Comparison of ENCODE assay signal across 8 mouse cellular contexts in genomic region chr11:105181689-105182460, GRCm38 (mm10). TPM values are rescaled to one million over a fixed set of nuclear protein-coding genes. Genes with fewer than 3 reads are reported as not detected.
DNase-seq lines count a peak whose midpoint lies in the region; ATAC-seq and TF ChIP-seq lines count a peak whose summit lies in the region.

No protein-coding gene starts in this region.

- 3% methylated on average over 87 of the region's 89 CpGs for WGBS in forebrain, embryonic 15.5 days

- peaks cover 0 to 46% of the 10 kb centered on the region in 2 experiments; a peak in 3 of 4 replicates for H3K4me1 ChIP-seq in CH12.LX (ENCODE audit: control insufficient read depth in 1 of 2, insufficient read depth in 2 of 2)
- H3K4me1 ChIP-seq in forebrain, embryonic 15.5 days, result peaks cover 36% of the 10 kb centered on the region

- in situ Hi-C loops in CH12.LX (cut with MboI; ENCODE audit: low pct_ligation_motif_present, low pct_unique_long_range_greater_than_20kb, low sequenced_read_pairs), result no loop called here

- H3K9me3 ChIP-seq in CH12.LX (replicated peaks; ENCODE audit: low read length), result no peaks in the 10 kb centered on the region
- H3K9me3 ChIP-seq in forebrain, embryonic 15.5 days, result no peaks in the 10 kb centered on the region

- H3K4me2 ChIP-seq in CH12.LX (ENCODE audit: insufficient read depth, low read depth, poor library complexity, severe bottlenecking), result peak overlapping the region; percentile 93
- peak overlapping the region; percentile 76 for H3K4me2 ChIP-seq in forebrain, embryonic 15.5 days (replicated peaks)

- peak overlapping the region; percentile 57 for H3K27ac ChIP-seq in CH12.LX (ENCODE audit: insufficient read depth, low read depth)
- peak overlapping the region; percentile 93 for H3K27ac ChIP-seq in forebrain, embryonic 15.5 days (replicated peaks)

- TF ChIP-seq RAD21 in CH12.LX (IDR thresholded peaks at IDR 0.05; ENCODE audit: low read depth, low read length), result no peak

- peak overlapping the region; percentile 94 to 99 (median 97) for H3K4me3 ChIP-seq in CH12.LX (replicated peaks in 1 of 3; ENCODE audit: low read depth in 2 of 3, low read length in 2 of 3, poor library complexity in 1 of 3)
- H3K4me3 ChIP-seq in forebrain, embryonic 15.5 days, result peak overlapping the region; percentile 91

- H3K9ac ChIP-seq in CH12.LX (ENCODE audit: insufficient read depth, low read depth), result peak overlapping the region; percentile 100
- peak overlapping the region; percentile 95 for H3K9ac ChIP-seq in forebrain, embryonic 15.5 days (replicated peaks)

- intact Hi-C loops in heart, postnatal 36 days (cut with DNase I), result loop anchor here (2.0 kb wide), 1 partner anchor 55 kb away; the partner anchor contains the start of gene Mettl2

- no peaks in the 10 kb centered on the region for H3K27me3 ChIP-seq in CH12.LX (replicated peaks)
- H3K27me3 ChIP-seq in forebrain, embryonic 15.5 days, result no peaks in the 10 kb centered on the region

- peaks cover 56% of the 10 kb centered on the region for H3K79me2 ChIP-seq in CH12.LX (replicated peaks; ENCODE audit: control insufficient read depth, extremely low read depth, insufficient read depth, poor library complexity, severe bottlenecking)

- ATAC-seq in cerebellum, adult (ENCODE audit: insufficient number of reproducible peaks, low FRiP score, low TSS enrichment), result peak; percentile 37; the same call in 1 of the 2 replicates
- peak; percentile 76 for ATAC-seq in forebrain, embryonic 15.5 days (replicated peaks)

- no peak for TF ChIP-seq POLR2A in CH12.LX (IDR thresholded peaks at IDR 0.05; ENCODE audit: low read depth, low read length)

- DNase-seq in CH12.LX (ENCODE audit: extremely low read depth), result no peak
- DNase-seq in heart, postnatal 36 days, result peak; percentile 45 to 71
- peak; percentile 54 to 67 for DNase-seq in layer of hippocampus, postnatal 10 days (ENCODE audit: low spot score in 2 of 2)
- peak; percentile 48 for DNase-seq in lung, postnatal 14 days
- DNase-seq in retina, embryonic 14.5 days (ENCODE audit: low spot score), result peak; percentile 63
- peak; percentile 65 to 67 for DNase-seq in thymus, postnatal 36 days

- dilution Hi-C loops in CH12.LX (cut with MboI; ENCODE audit: extremely low pct_ligation_motif_present, extremely low pct_unique_long_range_greater_than_20kb, low sequenced_read_pairs), result no loop called here

- TF ChIP-seq CTCF in CH12.LX (conservative IDR thresholded peaks at IDR 0.05 in 1 of 2, IDR thresholded peaks at IDR 0.05 in 1 of 2; ENCODE audit: low read depth in 2 of 2, low read length in 2 of 2), result no peak

- no peak for TF ChIP-seq EP300 in CH12.LX (IDR thresholded peaks at IDR 0.05; ENCODE audit: low read length)

- H3K36me3 ChIP-seq in CH12.LX (replicated peaks in 1 of 2; ENCODE audit: control insufficient read depth in 1 of 2, insufficient read depth in 1 of 2, low read length in 1 of 2), result peaks cover 16 to 36% of the 10 kb centered on the region in 2 experiments
- H3K36me3 ChIP-seq in forebrain, embryonic 15.5 days, result peaks cover 15% of the 10 kb centered on the region

TF ChIP-seq in CH12.LX, 34 proteins besides CTCF, POLR2A, EP300 and RAD21:
- TF ChIP-seq MYC (IDR thresholded peaks at IDR 0.05; ENCODE audit: low read depth, low read length) (no peak), RCOR1 (conservative IDR thresholded peaks at IDR 0.05; ENCODE audit: low read depth, low read length) (no peak), CHD1 (IDR thresholded peaks at IDR 0.05; ENCODE audit: low read depth, low read length) (0 out of 2 replicates have a peak, but pooled peaks have one; percentile 8), UBTF (IDR thresholded peaks at IDR 0.05; ENCODE audit: low read depth, low read length) (peak; percentile 99), TCF12 (IDR thresholded peaks at IDR 0.05; ENCODE audit: low read depth, low read length) (peak; percentile 46; the same call in 1 of the 2 replicates), MEF2A (IDR thresholded peaks at IDR 0.05; ENCODE audit: borderline replicate concordance, low read depth, low read length) (no peak; the same call in 1 of the 2 replicates)

RNA-seq across cellular contexts. Expression of gene Tlk2, which starts 3.3 kb away (rescaled TPM):
- 71.8 and 78.0 TPM in 2 replicates for total RNA-seq in CH12.LX (2012; rRNA removed)
- total RNA-seq in CH12.LX (2014; rRNA removed), result 90.6 and 96.5 TPM in 2 replicates
- 85.1 and 103 TPM in 2 replicates for polyA plus RNA-seq in CH12.LX (2012; ENCODE audit: insufficient read length, low read depth)
- 18.6 TPM in 2 replicates for polyA plus RNA-seq in forebrain, embryonic 15.5 days (2015; fragmentation: Nextera tagmentation; extraction: Ambion mirVana)
- 10 to 100 TPM; 39.6 to 41.2 TPM for total RNA-seq in heart, postnatal 36 days (2021)
- total RNA-seq in layer of hippocampus, postnatal 10 days (2021), result 10 to 100 TPM; 46.9 to 51.2 TPM

RNA-seq across cellular contexts. Expression of gene Gm10842, which starts 35.2 kb away (rescaled TPM):
- total RNA-seq in CH12.LX (2012; rRNA removed) (not detected in 2 replicates), CH12.LX (2014; rRNA removed) (not detected in 2 replicates)
- polyA plus RNA-seq in CH12.LX (2012; ENCODE audit: insufficient read length, low read depth), result not detected in 2 replicates
- not detected in 2 replicates for polyA plus RNA-seq in forebrain, embryonic 15.5 days (2015; fragmentation: Nextera tagmentation; extraction: Ambion mirVana)
- not detected for total RNA-seq in heart, postnatal 36 days (2021)
- total RNA-seq in layer of hippocampus, postnatal 10 days (2021), result not detected

RNA-seq across cellular contexts. Expression of gene Mettl2, which starts 55.6 kb away (rescaled TPM):
- 58.4 and 66.1 TPM in 2 replicates for total RNA-seq in CH12.LX (2012; rRNA removed)
- 112 and 118 TPM in 2 replicates for total RNA-seq in CH12.LX (2014; rRNA removed)
- 94.6 and 102 TPM in 2 replicates for polyA plus RNA-seq in CH12.LX (2012; ENCODE audit: insufficient read length, low read depth)
- polyA plus RNA-seq in forebrain, embryonic 15.5 days (2015; fragmentation: Nextera tagmentation; extraction: Ambion mirVana), result 30.6 and 34.7 TPM in 2 replicates
- 10 to 100 TPM; 10.9 to 11.2 TPM for total RNA-seq in heart, postnatal 36 days (2021)
- total RNA-seq in layer of hippocampus, postnatal 10 days (2021), result 10 to 100 TPM; 19.1 to 21.6 TPM
